Mouse (Mus musculus): Measurements from ENCODE around the gene 4930544D05Rik. TPM values are rescaled to one million over a fixed set of nuclear protein-coding genes. Genes with fewer than 3 reads are reported as not detected.

Gene 4930544D05Rik
- polyA plus RNA-seq, 1 experiment, result not detected

- Histone ChIP-seq H3K36me3 (ENCODE audit: control insufficient read depth, insufficient read depth, low read length) (peaks cover 32% of the 10 kb centered on the region), H3K4me3 (ENCODE audit: low read depth, low read length) (no peak overlapping the region), H3K27ac (ENCODE audit: insufficient read depth, low read depth, low read length) (no peak overlapping the region), H3K27me3 (ENCODE audit: control insufficient read depth, insufficient read depth, low read length) (no peaks in the 10 kb centered on the region), H3K4me1 (ENCODE audit: control insufficient read depth, insufficient read depth, insufficient read length, low read length) (peaks cover 15% of the 10 kb centered on the region)
- TF ChIP-seq CTCF (IDR thresholded peaks at IDR 0.05; ENCODE audit: extremely low read depth, insufficient read length, insufficient replicate concordance, low read depth, low read length) (no peak), POLR2A (IDR thresholded peaks at IDR 0.05; ENCODE audit: low read depth, low read length) (no peak)
- WGBS, result 88% methylated on average over 8 of the region's 8 CpGs
These were observed 44.9 kb downstream of the 4930544D05Rik start for GRCm38 (mm10) chr11:70660571-70660970.

- peaks cover 4% of the 10 kb centered on the region; the same call in 1 of the 2 replicates for H3K4me1 ChIP-seq (ENCODE audit: control insufficient read depth, insufficient read depth, insufficient read length, low read length)
- WGBS, result 93% methylated on average over 8 of the region's 8 CpGs
- no peaks in the 10 kb centered on the region for H3K27me3 ChIP-seq (ENCODE audit: control insufficient read depth, insufficient read depth, low read length)
- no peak overlapping the region for H3K27ac ChIP-seq (ENCODE audit: insufficient read depth, low read depth, low read length)
- H3K36me3 ChIP-seq (ENCODE audit: control insufficient read depth, insufficient read depth, low read length), result peaks cover 32% of the 10 kb centered on the region
- no peak overlapping the region for H3K4me3 ChIP-seq (ENCODE audit: low read depth, low read length)
- TF ChIP-seq CTCF (IDR thresholded peaks at IDR 0.05; ENCODE audit: extremely low read depth, insufficient read length, insufficient replicate concordance, low read depth, low read length), result no peak
- no peak for TF ChIP-seq POLR2A (IDR thresholded peaks at IDR 0.05; ENCODE audit: low read depth, low read length)
These were observed 47.5 kb downstream of the 4930544D05Rik start for GRCm38 (mm10) chr11:70663101-70663500.

- Histone ChIP-seq H3K36me3 (ENCODE audit: control insufficient read depth, insufficient read depth, low read length) (peaks cover 32% of the 10 kb centered on the region), H3K27me3 (ENCODE audit: control insufficient read depth, insufficient read depth, low read length) (no peaks in the 10 kb centered on the region), H3K27ac (ENCODE audit: insufficient read depth, low read depth, low read length) (no peak overlapping the region), H3K4me3 (ENCODE audit: low read depth, low read length) (no peak overlapping the region), H3K4me1 (ENCODE audit: control insufficient read depth, insufficient read depth, insufficient read length, low read length) (peaks cover 4% of the 10 kb centered on the region; the same call in 1 of the 2 replicates)
- WGBS, result 90% methylated on average over 6 of the region's 6 CpGs
- no peak for TF ChIP-seq CTCF (IDR thresholded peaks at IDR 0.05; ENCODE audit: extremely low read depth, insufficient read length, insufficient replicate concordance, low read depth, low read length)
- no peak for TF ChIP-seq POLR2A (IDR thresholded peaks at IDR 0.05; ENCODE audit: low read depth, low read length)
These were observed 48.3 kb downstream of the 4930544D05Rik start for GRCm38 (mm10) chr11:70663957-70664356.

- Histone ChIP-seq H3K36me3 (ENCODE audit: control insufficient read depth, insufficient read depth, low read length) (peaks cover 32% of the 10 kb centered on the region), H3K4me1 (ENCODE audit: control insufficient read depth, insufficient read depth, insufficient read length, low read length) (peaks cover 4% of the 10 kb centered on the region; the same call in 1 of the 2 replicates), H3K27ac (ENCODE audit: insufficient read depth, low read depth, low read length) (no peak overlapping the region), H3K27me3 (ENCODE audit: control insufficient read depth, insufficient read depth, low read length) (no peaks in the 10 kb centered on the region), H3K4me3 (ENCODE audit: low read depth, low read length) (no peak overlapping the region)
- no peak for TF ChIP-seq POLR2A (IDR thresholded peaks at IDR 0.05; ENCODE audit: low read depth, low read length)
- no peak for TF ChIP-seq CTCF (IDR thresholded peaks at IDR 0.05; ENCODE audit: extremely low read depth, insufficient read length, insufficient replicate concordance, low read depth, low read length)
- WGBS, result 96% methylated on average over 9 of the region's 9 CpGs
These were observed 49.1 kb downstream of the 4930544D05Rik start for GRCm38 (mm10) chr11:70664741-70665140.

Other genes with a start within 250 kb of the 4930544D05Rik start
- gene Pelp1, start 205.8 kb upstream of the 4930544D05Rik start, polyA plus RNA-seq (2012; rRNA removed), result 7.5 and 12.2 TPM in 2 replicates
- gene Arrb2, start 183.2 kb upstream of the 4930544D05Rik start, polyA plus RNA-seq (2012; rRNA removed), result 15.3 and 23.2 TPM in 2 replicates
- 16.4 and 24.1 TPM in 2 replicates for gene Med11, start 163.9 kb upstream of the 4930544D05Rik start, polyA plus RNA-seq (2012; rRNA removed)
- gene Zmynd15, start 156.4 kb upstream of the 4930544D05Rik start, polyA plus RNA-seq (2012; rRNA removed), result 2.5 and 7.1 TPM in 2 replicates
- gene Cxcl16, start 155.9 kb upstream of the 4930544D05Rik start, polyA plus RNA-seq (2012; rRNA removed), result 28.1 and 48.0 TPM in 2 replicates
- gene Tm4sf5, start 110.6 kb upstream of the 4930544D05Rik start, polyA plus RNA-seq (2012; rRNA removed), result 331 and 587 TPM in 2 replicates
- gene Vmo1, start 101.2 kb upstream of the 4930544D05Rik start, polyA plus RNA-seq (2012; rRNA removed), result not detected in 2 replicates
- 4.3 and 8.4 TPM in 2 replicates for gene Gltpd2, start 96.7 kb upstream of the 4930544D05Rik start, polyA plus RNA-seq (2012; rRNA removed)
- 146 and 264 TPM in 2 replicates for gene Psmb6, start 90.5 kb upstream of the 4930544D05Rik start, polyA plus RNA-seq (2012; rRNA removed)
- gene Gm40193, start 82.9 kb upstream of the 4930544D05Rik start, polyA plus RNA-seq (2012; rRNA removed), result not detected in 2 replicates
- gene Pld2, start 75.8 kb upstream of the 4930544D05Rik start, polyA plus RNA-seq (2012; rRNA removed), result 11.0 and 24.9 TPM in 2 replicates
- 43.6 and 82.0 TPM in 2 replicates for gene Mink1, start 53.0 kb upstream of the 4930544D05Rik start, polyA plus RNA-seq (2012; rRNA removed)
- 0.06 TPM in 1 of 2 replicates, not detected in the other for gene Chrne, start 3.4 kb downstream of the 4930544D05Rik start, polyA plus RNA-seq (2012; rRNA removed)
- gene Gp1ba, start 23.3 kb downstream of the 4930544D05Rik start, polyA plus RNA-seq (2012; rRNA removed), result 0.04 and 0.22 TPM in 2 replicates
- gene Rnf167, start 31.4 kb downstream of the 4930544D05Rik start, polyA plus RNA-seq (2012; rRNA removed), result 43.0 and 114 TPM in 2 replicates
- gene Slc25a11, start 31.6 kb downstream of the 4930544D05Rik start, polyA plus RNA-seq (2012; rRNA removed), result 109 and 147 TPM in 2 replicates
- gene Pfn1, start 38.8 kb downstream of the 4930544D05Rik start, polyA plus RNA-seq (2012; rRNA removed), result 2,319 and 5,668 TPM in 2 replicates
- gene Eno3, start 41.4 kb downstream of the 4930544D05Rik start, polyA plus RNA-seq (2012; rRNA removed), result 3.3 and 12.7 TPM in 2 replicates
- gene Spag7, start 53.6 kb downstream of the 4930544D05Rik start, polyA plus RNA-seq (2012; rRNA removed), result 21.0 and 36.6 TPM in 2 replicates
- 27.7 and 66.7 TPM in 2 replicates for gene Camta2, start 72.3 kb downstream of the 4930544D05Rik start, polyA plus RNA-seq (2012; rRNA removed)
- gene Inca1, start 84.3 kb downstream of the 4930544D05Rik start, polyA plus RNA-seq (2012; rRNA removed), result 0.38 and 0.79 TPM in 2 replicates
- gene Kif1c, start 84.7 kb downstream of the 4930544D05Rik start, polyA plus RNA-seq (2012; rRNA removed), result 33.9 and 87.1 TPM in 2 replicates
- 0.61 and 0.72 TPM in 2 replicates for gene Zfp3, start 148.4 kb downstream of the 4930544D05Rik start, polyA plus RNA-seq (2012; rRNA removed)
- gene Scimp, start 196.7 kb downstream of the 4930544D05Rik start, polyA plus RNA-seq (2012; rRNA removed), result 0.70 and 0.94 TPM in 2 replicates
- gene Rabep1, start 228.9 kb downstream of the 4930544D05Rik start, polyA plus RNA-seq (2012; rRNA removed), result 1.1 and 1.7 TPM in 2 replicates